Mouse (Mus musculus) lung, embryonic 14.5 days (tissue): Measurements from ENCODE around the gene Hck. TPM values are rescaled to one million over a fixed set of nuclear protein-coding genes. Genes with fewer than 3 reads are reported as not detected.

ENCODE experiments used
- ATAC-seq: fragments of 200-750 bp; cut with Nextera tagmentation; 2 replicates; pipeline ENCODE4 v1.8.0; 2017; ENCODE audit warnings: mild to moderate bottlenecking, moderate TSS enrichment, moderate library complexity; ENCODE audit not compliant: insufficient read depth
- DNase-seq: peaks from one replicate; pipeline ENCODE4 v3.0.0-alpha.2; 2015
- H3K27ac ChIP-seq: fragments of 300-500 bp; sonication (generic); 2 replicates; pipeline ENCODE4 v1.5.1; 2014; ENCODE audit warnings: low read depth, mild to moderate bottlenecking, moderate library complexity
- H3K27me3 ChIP-seq: fragments of 300-500 bp; sonication (generic); 2 replicates; pipeline ENCODE4 v1.6.1; 2014; ENCODE audit warnings: low read length, control low read depth; ENCODE audit not compliant: insufficient read depth
- H3K36me3 ChIP-seq: fragments of 300-500 bp; sonication (generic); 2 replicates; pipeline ENCODE4 v1.6.1; 2014; ENCODE audit warnings: control low read depth; ENCODE audit not compliant: insufficient read depth
- H3K4me1 ChIP-seq: fragments of 300-500 bp; sonication (generic); 2 replicates; pipeline ENCODE4 v1.6.1; 2014; ENCODE audit warnings: antibody characterized with exemption, control low read depth; ENCODE audit not compliant: insufficient read depth
- H3K4me2 ChIP-seq: fragments of 300-500 bp; sonication (generic); 2 replicates; pipeline ENCODE4 v1.6.1; 2014; ENCODE audit warnings: mild to moderate bottlenecking
- H3K4me3 ChIP-seq: fragments of 300-500 bp; sonication (generic); 2 replicates; pipeline ENCODE4 v1.5.1; 2014; ENCODE audit warnings: low read depth, low read length
- H3K9ac ChIP-seq: fragments of 300-500 bp; sonication (generic); 2 replicates; pipeline ENCODE4 v1.6.1; 2014
- H3K9me3 ChIP-seq: fragments of 300-500 bp; sonication (generic); 2 replicates; pipeline ENCODE4 v1.6.1; 2016; ENCODE audit warnings: low read depth, low read length, control low read depth
- CTCF ChIP-seq: IDR thresholded peaks from 2 replicates; pipeline ENCODE4 v1.5.1; 2016; ENCODE audit warnings: antibody characterized with exemption, low read depth
- WGBS: fragments of 180-500 bp; shearing (Covaris S2); extraction: QIAGEN DNeasy Blood & Tissue Kit; methylation state at CpG from one replicate; pipeline ENCODE4 v1.1.7; 2014; 5-methylcytosine and 5-hydroxymethylcytosine counted together
- polyA plus RNA-seq: library from polyadenylated mRNA; unstranded; fragments of >200 nt; fragmentation: Nextera tagmentation; extraction: Ambion mirVana; gene quantifications from 2 replicates; pipeline ENCODE4 v1.2.1, GENCODE M21; 2014

The Hck gene
- polyA plus RNA-seq, 1 experiment from 2014 or later: 2.6 TPM

- no peak for TF ChIP-seq CTCF
- Histone ChIP-seq H3K9me3 (no peaks in the 10 kb centered on the region), H3K9ac (no peak overlapping the region), H3K4me1 (no peaks in the 10 kb centered on the region), H3K4me3 (no peak overlapping the region), H3K36me3 (no peaks in the 10 kb centered on the region), H3K27me3 (no peaks in the 10 kb centered on the region), H3K4me2 (no peak overlapping the region), H3K27ac (no peak overlapping the region)
- no peak for DNase-seq
- 73% methylated on average over 7 of the region's 7 CpGs for WGBS
- no peak for ATAC-seq
Measured at GRCm38 (mm10) chr2:153151026-153151425, 42.8 kb downstream of the Hck start.

GRCm38 (mm10) chr2:153151926-153152665 lies 43.8 kb downstream of the Hck start:
- TF ChIP-seq CTCF: no peak
- WGBS: 63% methylated on average over 8 of the region's 8 CpGs

GRCm38 (mm10) chr2:153153033-153153450 lies 44.8 kb downstream of the Hck start:
- no peak overlapping the region for H3K9ac ChIP-seq
- no peak for ATAC-seq
- WGBS: 58% methylated on average over 4 of the region's 4 CpGs
- no peaks in the 10 kb centered on the region for H3K9me3 ChIP-seq
- H3K4me3 ChIP-seq: no peak overlapping the region
- no peak for TF ChIP-seq CTCF
- H3K4me1 ChIP-seq: no peaks in the 10 kb centered on the region
- DNase-seq: no peak
- no peak overlapping the region for H3K27ac ChIP-seq
- no peak overlapping the region for H3K4me2 ChIP-seq
- H3K36me3 ChIP-seq: no peaks in the 10 kb centered on the region
- no peaks in the 10 kb centered on the region for H3K27me3 ChIP-seq

More at GRCm38 (mm10) chr2:153151926-153152665, 43.8 kb downstream of the Hck start:
- Histone ChIP-seq H3K27ac (no peak overlapping the region), H3K4me2 (no peak overlapping the region), H3K9ac (no peak overlapping the region), H3K9me3 (no peaks in the 10 kb centered on the region), H3K36me3 (no peaks in the 10 kb centered on the region), H3K4me1 (no peaks in the 10 kb centered on the region), H3K27me3 (no peaks in the 10 kb centered on the region), H3K4me3 (no peak overlapping the region)
- ATAC-seq (no peak), DNase-seq (no peak)

GRCm38 (mm10) chr2:153157270-153157669 lies 49.0 kb downstream of the Hck start:
- DNase-seq (no peak), ATAC-seq (no peak)
- peaks cover 2% of the 10 kb centered on the region; the same call in 1 of the 2 replicates for H3K4me1 ChIP-seq
- no peak overlapping the region for H3K27ac ChIP-seq
- WGBS: 74% methylated on average over 2 of the region's 3 CpGs
- no peaks in the 10 kb centered on the region for H3K36me3 ChIP-seq
- no peak overlapping the region for H3K4me2 ChIP-seq
- H3K9ac ChIP-seq: no peak overlapping the region
- TF ChIP-seq CTCF: peak; percentile 37
- no peaks in the 10 kb centered on the region for H3K27me3 ChIP-seq
- no peak overlapping the region for H3K4me3 ChIP-seq
- H3K9me3 ChIP-seq: no peaks in the 10 kb centered on the region

GRCm38 (mm10) chr2:153160133-153160532 lies 51.9 kb downstream of the Hck start:
- Histone ChIP-seq H3K9ac (no peak overlapping the region), H3K36me3 (peaks cover 3% of the 10 kb centered on the region; the same call in 1 of the 2 replicates), H3K27ac (no peak overlapping the region), H3K4me2 (no peak overlapping the region), H3K9me3 (no peaks in the 10 kb centered on the region), H3K4me3 (no peak overlapping the region), H3K4me1 (peaks cover 3% of the 10 kb centered on the region; the same call in 1 of the 2 replicates), H3K27me3 (no peaks in the 10 kb centered on the region)
- DNase-seq (no peak), ATAC-seq (no peak)
- TF ChIP-seq CTCF: no peak
- 82% methylated on average over 5 of the region's 5 CpGs for WGBS

GRCm38 (mm10) chr2:153160844-153161683 lies 52.8 kb downstream of the Hck start, which contains the start of gene Tm9sf4:
Gene Tm9sf4, plus strand, starts transcription at chr2:153161303.
- Histone ChIP-seq H3K4me3 (peak within 1 kb of the TSS; percentile 92), H3K36me3 (peaks cover 5% of the 10 kb centered on the region; the same call in 1 of the 2 replicates), H3K27me3 (no peaks in the 10 kb centered on the region), H3K4me2 (peak within 1 kb of the TSS; percentile 68), H3K9me3 (no peaks in the 10 kb centered on the region), H3K9ac (peak within 1 kb of the TSS; percentile 87), H3K27ac (peak within 1 kb of the TSS; percentile 95), H3K4me1 (peaks cover 3% of the 10 kb centered on the region; the same call in 1 of the 2 replicates)
- TF ChIP-seq CTCF: no peak
- DNase-seq: peak; percentile 97
- ATAC-seq: peak; percentile 91
- WGBS: 9% methylated on average over 34 of the region's 34 CpGs

- Histone ChIP-seq H3K4me1 (peaks cover 3% of the 10 kb centered on the region; the same call in 1 of the 2 replicates), H3K4me3 (peak overlapping the region; percentile 92), H3K36me3 (peaks cover 6% of the 10 kb centered on the region), H3K4me2 (peak overlapping the region; percentile 68), H3K9me3 (no peaks in the 10 kb centered on the region), H3K27ac (peak overlapping the region; percentile 95), H3K27me3 (no peaks in the 10 kb centered on the region), H3K9ac (peak overlapping the region; percentile 87)
- WGBS: under 1% methylated on average over 16 of the region's 16 CpGs
- no peak for DNase-seq
- no peak for TF ChIP-seq CTCF
- ATAC-seq: peak; percentile 41
Measured at GRCm38 (mm10) chr2:153161684-153162080, 53.4 kb downstream of the Hck start.
